Mouse (Mus musculus): ENCODE measurements around the gene Fras1. TPM values are rescaled to one million over a fixed set of nuclear protein-coding genes. Genes with fewer than 3 reads are reported as not detected.
A peak's percentile ranks its signal among the peaks of the same experiment; 100 is the strongest.

Gene Fras1
- polyA plus RNA-seq, 1 experiment from 2014 or later: 17.8 TPM

DNA sequence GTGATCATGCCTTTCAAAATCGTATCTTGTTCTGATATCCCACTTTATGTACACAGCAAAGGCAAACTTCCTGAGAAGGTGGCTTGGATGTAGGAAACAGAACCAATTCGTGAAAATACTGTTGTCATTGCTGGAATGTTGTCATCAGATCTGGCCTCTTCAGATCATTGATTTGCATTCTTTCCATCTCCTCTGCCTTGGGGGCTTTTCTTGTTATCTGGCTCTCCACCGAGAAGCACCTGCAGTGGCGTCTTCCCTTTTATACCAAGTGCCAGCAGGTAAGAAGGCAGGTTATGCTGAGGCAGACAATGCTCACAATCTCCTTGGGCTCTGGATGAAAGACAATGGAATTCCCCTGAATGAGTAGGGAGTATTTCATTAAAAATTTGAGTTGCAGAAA, 108.3 kb downstream of the Fras1 start:
- no peak overlapping the region for H3K4me2 ChIP-seq
- H3K27me3 ChIP-seq (replicated peaks): no peaks in the 10 kb centered on the region
- no peaks in the 10 kb centered on the region for H3K36me3 ChIP-seq
- H3K27ac ChIP-seq (replicated peaks): no peak overlapping the region
- ATAC-seq (ENCODE audit: extremely low read depth, insufficient number of reproducible peaks, low FRiP score, low TSS enrichment): no peak
- WGBS: 64% methylated on average over 4 of the region's 4 CpGs
- H3K9ac ChIP-seq: no peak overlapping the region
- H3K4me1 ChIP-seq: no peaks in the 10 kb centered on the region
- no peak overlapping the region for H3K4me3 ChIP-seq
- no peaks in the 10 kb centered on the region for H3K9me3 ChIP-seq

DNA sequence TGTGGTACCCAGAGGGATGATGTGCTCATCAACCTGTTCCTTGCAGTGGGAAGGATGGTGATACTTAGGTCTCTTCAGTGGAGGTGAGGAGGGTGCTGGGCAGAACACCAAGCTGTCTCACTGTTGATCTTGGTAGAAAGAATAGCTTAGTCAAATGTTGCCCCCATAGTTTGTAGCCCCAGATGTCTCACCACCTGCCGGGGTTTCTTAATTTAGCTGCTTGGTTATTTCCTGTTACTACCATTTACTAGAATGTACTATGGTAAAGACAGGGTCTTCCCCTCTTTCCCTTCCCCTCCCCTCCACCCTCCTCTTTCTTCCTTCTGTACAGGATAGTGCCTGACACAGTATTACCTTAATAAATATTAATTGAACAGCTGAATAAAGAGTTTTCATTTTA, 118.7 kb downstream of the Fras1 start:
- ATAC-seq (ENCODE audit: extremely low read depth, insufficient number of reproducible peaks, low FRiP score, low TSS enrichment): no peak
- Histone ChIP-seq H3K9me3 (no peaks in the 10 kb centered on the region), H3K4me1 (peaks cover 6% of the 10 kb centered on the region; the same call in 1 of the 2 replicates), H3K4me3 (no peak overlapping the region), H3K27me3 (replicated peaks) (no peaks in the 10 kb centered on the region), H3K4me2 (no peak overlapping the region), H3K27ac (replicated peaks) (no peak overlapping the region), H3K9ac (no peak overlapping the region), H3K36me3 (no peaks in the 10 kb centered on the region)
- WGBS: 77% methylated on average over 1 of the region's 1 CpGs

DNA sequence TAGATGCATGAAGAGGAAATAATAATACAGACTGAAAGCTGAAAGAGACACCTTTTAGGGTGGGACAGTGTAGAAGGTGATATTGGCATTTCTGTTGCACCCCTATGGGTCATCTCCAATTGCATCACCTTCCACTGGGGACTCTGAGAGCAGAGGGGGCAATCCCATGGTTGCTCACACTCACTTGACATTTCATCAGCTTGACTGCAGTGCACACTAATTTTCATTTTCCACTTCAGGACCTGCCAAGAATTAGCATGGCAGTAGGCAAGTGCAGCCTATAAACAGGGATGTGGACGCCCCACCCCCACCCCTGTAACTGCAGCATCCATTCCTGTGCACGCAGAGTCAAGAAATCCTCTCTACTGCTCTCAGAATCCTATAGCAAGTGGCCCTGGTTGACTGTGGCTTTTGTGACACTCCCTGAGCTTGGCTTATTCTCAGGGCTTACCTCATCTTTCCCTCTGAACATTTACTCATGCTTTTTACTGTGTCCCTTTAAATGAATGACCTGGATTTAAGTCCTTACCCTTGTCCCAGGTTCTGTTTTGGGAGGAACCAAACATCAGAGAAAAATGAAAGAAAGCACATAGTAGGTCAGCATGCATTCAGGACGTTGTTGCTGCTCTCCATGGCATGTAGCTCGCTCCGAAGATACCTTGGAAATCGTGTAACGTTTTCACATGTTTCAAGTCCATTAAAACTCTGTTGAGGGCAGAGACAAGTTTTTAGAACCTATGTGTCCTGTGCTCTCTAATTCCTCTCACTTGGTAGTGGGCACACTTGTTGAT, 120.9 kb downstream of the Fras1 start:
- Histone ChIP-seq H3K4me2 (no peak overlapping the region), H3K9me3 (no peaks in the 10 kb centered on the region), H3K4me1 (peaks cover 6% of the 10 kb centered on the region; the same call in 1 of the 2 replicates), H3K36me3 (no peaks in the 10 kb centered on the region), H3K27me3 (replicated peaks) (no peaks in the 10 kb centered on the region), H3K9ac (no peak overlapping the region), H3K4me3 (no peak overlapping the region), H3K27ac (replicated peaks) (no peak overlapping the region)
- no peak for ATAC-seq (ENCODE audit: extremely low read depth, insufficient number of reproducible peaks, low FRiP score, low TSS enrichment)
- 80% methylated on average over 7 of the region's 7 CpGs for WGBS

DNA sequence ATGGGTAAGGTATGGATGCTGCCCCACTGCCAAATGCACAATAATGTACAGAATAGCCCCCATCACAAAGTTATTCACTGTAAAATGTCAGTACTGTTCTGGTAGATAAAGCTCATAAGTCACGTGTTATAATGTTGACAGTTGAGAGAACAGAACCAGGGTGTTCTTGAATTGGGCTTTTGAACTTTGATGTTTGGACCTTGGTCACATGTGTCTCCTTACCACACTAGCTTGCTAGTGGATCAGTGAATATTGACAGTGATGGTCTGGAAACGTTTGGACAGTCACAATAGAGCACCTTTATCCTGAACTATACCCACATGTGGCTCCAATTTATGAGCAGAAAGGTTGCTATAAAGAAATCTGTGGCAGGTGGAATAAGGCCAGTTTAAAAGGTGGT, 124.3 kb downstream of the Fras1 start:
- Histone ChIP-seq H3K27ac (replicated peaks) (no peak overlapping the region), H3K4me3 (no peak overlapping the region), H3K27me3 (replicated peaks) (no peaks in the 10 kb centered on the region), H3K36me3 (no peaks in the 10 kb centered on the region), H3K4me1 (peaks cover 24% of the 10 kb centered on the region), H3K4me2 (no peak overlapping the region), H3K9ac (no peak overlapping the region), H3K9me3 (no peaks in the 10 kb centered on the region)
- 52% methylated on average over 2 of the region's 2 CpGs for WGBS
- no peak for ATAC-seq (ENCODE audit: extremely low read depth, insufficient number of reproducible peaks, low FRiP score, low TSS enrichment)

DNA sequence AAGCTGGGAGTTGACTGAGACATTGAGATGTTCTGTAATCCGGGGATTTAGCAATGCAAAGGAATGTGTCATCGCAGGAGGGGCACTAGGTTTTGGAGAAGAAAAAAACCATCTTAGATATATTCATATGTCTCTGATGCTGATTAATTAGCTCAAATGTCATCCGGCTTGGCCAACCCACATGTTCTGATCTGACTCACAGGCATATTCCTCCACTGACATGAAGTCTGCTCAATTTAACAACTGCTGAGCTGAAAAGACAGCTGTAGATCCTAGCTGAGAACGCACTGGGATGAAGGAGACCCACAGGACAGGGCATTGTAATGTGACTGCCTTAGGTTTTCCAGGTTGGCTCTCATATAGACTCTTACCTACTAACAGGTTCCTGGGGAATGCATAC, 128.0 kb downstream of the Fras1 start:
- Histone ChIP-seq H3K4me3 (no peak overlapping the region), H3K4me2 (no peak overlapping the region), H3K27me3 (replicated peaks) (no peaks in the 10 kb centered on the region), H3K9me3 (no peaks in the 10 kb centered on the region), H3K9ac (no peak overlapping the region), H3K4me1 (peaks cover 18% of the 10 kb centered on the region), H3K27ac (replicated peaks) (no peak overlapping the region), H3K36me3 (no peaks in the 10 kb centered on the region)
- 74% methylated on average over 4 of the region's 4 CpGs for WGBS
- no peak for ATAC-seq (ENCODE audit: extremely low read depth, insufficient number of reproducible peaks, low FRiP score, low TSS enrichment)

DNA sequence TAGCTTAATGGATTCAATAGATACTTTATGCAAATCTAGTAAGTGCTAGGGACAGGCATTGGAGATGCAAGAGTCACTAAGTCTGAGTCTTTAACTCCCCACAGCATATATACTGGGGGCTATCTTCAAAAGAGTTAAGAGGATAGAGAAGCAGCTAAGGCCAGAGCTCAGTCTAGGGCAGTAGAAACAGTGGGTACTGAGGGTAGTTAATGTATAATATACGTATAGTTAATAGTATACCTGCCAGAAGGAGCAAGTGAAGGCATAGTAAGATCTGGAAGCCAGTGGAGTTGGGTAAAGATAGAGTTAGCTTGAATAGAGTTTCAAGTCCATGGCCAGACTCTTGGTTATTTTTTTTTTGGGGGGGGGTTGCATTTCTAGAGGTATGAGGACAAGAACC, 128.6 kb downstream of the Fras1 start:
- Histone ChIP-seq H3K36me3 (no peaks in the 10 kb centered on the region), H3K9me3 (no peaks in the 10 kb centered on the region), H3K27ac (replicated peaks) (no peak overlapping the region), H3K4me1 (peaks cover 18% of the 10 kb centered on the region), H3K9ac (no peak overlapping the region), H3K4me2 (no peak overlapping the region), H3K4me3 (no peak overlapping the region), H3K27me3 (replicated peaks) (no peaks in the 10 kb centered on the region)
- whole genome bisulfite sequencing: 79% methylated on average over 1 of the region's 1 CpGs
- no peak for ATAC-seq (ENCODE audit: extremely low read depth, insufficient number of reproducible peaks, low FRiP score, low TSS enrichment)

DNA sequence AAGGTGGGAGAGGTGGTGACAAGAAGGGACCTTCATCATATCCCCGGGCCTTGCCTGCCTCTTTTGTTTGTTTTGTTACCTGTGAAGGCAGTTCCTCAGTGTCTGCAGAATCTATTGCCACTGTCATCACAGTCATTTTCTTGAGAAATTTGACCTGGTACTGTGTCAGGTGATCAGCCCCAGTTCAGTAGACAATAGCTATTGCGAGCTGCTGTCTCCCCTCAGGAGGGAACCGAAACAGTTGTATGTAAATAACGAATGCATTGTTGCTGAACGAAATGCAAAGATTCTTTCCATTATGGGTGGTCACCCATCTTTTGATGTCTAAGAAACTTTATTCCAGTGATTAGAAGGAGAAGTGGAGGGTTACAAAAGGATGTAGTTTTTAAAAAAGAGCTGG, 137.2 kb downstream of the Fras1 start:
- Histone ChIP-seq H3K27ac (replicated peaks) (no peak overlapping the region), H3K4me3 (no peak overlapping the region), H3K4me2 (no peak overlapping the region), H3K9me3 (no peaks in the 10 kb centered on the region), H3K4me1 (peaks cover 16% of the 10 kb centered on the region), H3K27me3 (replicated peaks) (no peaks in the 10 kb centered on the region), H3K9ac (no peak overlapping the region), H3K36me3 (no peaks in the 10 kb centered on the region)
- WGBS: 83% methylated on average over 5 of the region's 5 CpGs
- no peak for ATAC-seq (ENCODE audit: extremely low read depth, insufficient number of reproducible peaks, low FRiP score, low TSS enrichment)

DNA sequence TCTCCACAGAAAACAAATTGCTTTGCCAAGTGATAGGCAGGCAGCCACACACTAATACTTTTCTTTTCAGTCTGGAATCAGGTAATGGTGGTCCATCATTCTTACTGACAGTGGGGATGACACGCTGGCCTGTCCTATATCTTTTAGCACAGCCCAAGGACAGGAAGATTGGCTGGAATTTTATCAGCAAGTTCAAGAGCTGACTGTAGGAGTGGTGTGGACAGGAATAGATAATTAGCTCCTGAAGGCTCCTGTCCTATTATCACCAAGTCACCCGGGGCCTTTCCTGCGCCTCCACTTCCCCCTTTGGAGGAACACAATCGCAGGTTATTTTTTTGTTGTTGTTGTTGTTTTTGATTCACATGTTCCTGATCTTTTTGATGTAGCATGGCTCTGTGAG, 139.6 kb downstream of the Fras1 start:
- Histone ChIP-seq H3K4me1 (peaks cover 16% of the 10 kb centered on the region), H3K9ac (no peak overlapping the region), H3K36me3 (no peaks in the 10 kb centered on the region), H3K9me3 (no peaks in the 10 kb centered on the region), H3K27ac (replicated peaks) (peak overlapping the region; percentile 36), H3K4me2 (0 out of 2 replicates have a peak overlapping the region, but pooled peaks have one; percentile 9), H3K27me3 (replicated peaks) (no peaks in the 10 kb centered on the region), H3K4me3 (no peak overlapping the region)
- WGBS: 11% methylated on average over 4 of the region's 4 CpGs
- no peak for ATAC-seq (ENCODE audit: extremely low read depth, insufficient number of reproducible peaks, low FRiP score, low TSS enrichment)

DNA sequence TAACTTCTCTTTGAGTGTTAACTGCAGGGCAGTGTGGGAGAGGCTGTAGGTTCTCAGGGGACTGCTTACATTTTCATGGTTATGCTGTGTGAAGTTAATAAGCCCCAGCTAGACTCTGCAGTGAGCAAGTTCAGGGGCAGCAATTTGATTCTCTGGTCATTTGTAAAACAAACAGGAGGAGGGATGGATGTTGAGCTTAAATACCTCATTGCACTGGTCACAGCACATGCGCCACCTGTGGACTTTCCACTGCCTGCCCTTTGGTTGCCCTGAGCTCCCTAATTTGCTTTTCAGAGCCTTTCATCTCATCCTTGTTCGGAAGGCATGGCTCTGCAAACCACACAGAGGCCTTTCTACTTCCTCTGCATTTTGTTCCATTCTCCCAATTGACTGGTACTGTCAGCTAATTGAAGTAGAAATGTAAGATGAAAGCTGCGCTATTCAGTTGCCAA, 142.1 kb downstream of the Fras1 start:
- Histone ChIP-seq H3K4me2 (no peak overlapping the region), H3K4me1 (peaks cover 16% of the 10 kb centered on the region), H3K27ac (replicated peaks) (no peak overlapping the region), H3K27me3 (replicated peaks) (no peaks in the 10 kb centered on the region), H3K4me3 (no peak overlapping the region), H3K9ac (no peak overlapping the region), H3K9me3 (no peaks in the 10 kb centered on the region), H3K36me3 (no peaks in the 10 kb centered on the region)
- WGBS: 83% methylated on average over 3 of the region's 3 CpGs
- no peak for ATAC-seq (ENCODE audit: extremely low read depth, insufficient number of reproducible peaks, low FRiP score, low TSS enrichment)

DNA sequence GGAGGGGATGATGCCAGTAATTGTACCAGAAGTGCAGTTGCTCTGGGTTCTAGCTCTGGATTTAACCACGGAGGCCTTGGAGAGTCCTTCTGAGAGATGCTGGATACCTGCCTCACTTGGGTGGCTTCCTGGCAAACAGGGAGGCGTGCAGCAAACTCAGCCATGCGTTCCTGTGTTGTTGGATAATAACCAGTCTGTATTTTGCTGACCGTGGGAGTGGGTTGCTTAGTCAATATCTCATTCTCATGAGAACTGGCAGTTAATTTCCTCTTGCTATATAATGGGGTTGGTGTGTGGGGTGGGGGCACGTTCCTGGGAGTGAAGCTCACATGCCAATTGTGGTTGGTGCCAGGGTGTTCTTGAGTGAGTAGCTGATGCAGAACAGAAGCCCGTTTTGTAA, 142.6 kb downstream of the Fras1 start:
- no peak overlapping the region for H3K4me2 ChIP-seq
- H3K9ac ChIP-seq: no peak overlapping the region
- H3K9me3 ChIP-seq: no peaks in the 10 kb centered on the region
- no peak for ATAC-seq (ENCODE audit: extremely low read depth, insufficient number of reproducible peaks, low FRiP score, low TSS enrichment)
- H3K36me3 ChIP-seq: no peaks in the 10 kb centered on the region
- no peak overlapping the region for H3K27ac ChIP-seq (replicated peaks)
- no peak overlapping the region for H3K4me3 ChIP-seq
- no peaks in the 10 kb centered on the region for H3K27me3 ChIP-seq (replicated peaks)
- 77% methylated on average over 6 of the region's 6 CpGs for WGBS
- peaks cover 16% of the 10 kb centered on the region for H3K4me1 ChIP-seq

DNA sequence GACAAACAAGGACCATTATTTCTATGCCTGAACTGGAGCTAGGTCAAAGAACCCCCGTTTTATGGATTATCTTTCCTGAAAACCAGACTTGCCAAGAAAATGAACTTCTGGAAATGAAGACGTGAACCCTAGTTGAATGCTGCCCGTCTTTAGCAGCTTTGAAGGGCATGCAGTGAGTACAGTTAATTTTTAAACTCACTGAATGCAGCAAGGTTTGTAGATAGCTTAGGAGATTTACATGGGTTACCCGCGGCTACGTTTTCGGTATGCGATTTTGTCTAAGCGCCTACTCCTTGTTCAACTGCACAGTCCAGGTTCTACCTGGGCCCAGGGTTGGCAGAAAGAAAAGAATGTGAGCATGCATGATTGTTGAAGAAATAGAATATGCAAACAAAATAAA, 147.8 kb downstream of the Fras1 start:
- H3K9ac ChIP-seq: no peak overlapping the region
- no peak overlapping the region for H3K4me3 ChIP-seq
- H3K27me3 ChIP-seq (replicated peaks): no peaks in the 10 kb centered on the region
- no peak overlapping the region for H3K27ac ChIP-seq (replicated peaks)
- H3K36me3 ChIP-seq: no peaks in the 10 kb centered on the region
- no peaks in the 10 kb centered on the region for H3K9me3 ChIP-seq
- no peak overlapping the region for H3K4me2 ChIP-seq
- no peak for ATAC-seq (ENCODE audit: extremely low read depth, insufficient number of reproducible peaks, low FRiP score, low TSS enrichment)
- 88% methylated on average over 9 of the region's 9 CpGs for WGBS
- peaks cover 5% of the 10 kb centered on the region; the same call in 1 of the 2 replicates for H3K4me1 ChIP-seq

DNA sequence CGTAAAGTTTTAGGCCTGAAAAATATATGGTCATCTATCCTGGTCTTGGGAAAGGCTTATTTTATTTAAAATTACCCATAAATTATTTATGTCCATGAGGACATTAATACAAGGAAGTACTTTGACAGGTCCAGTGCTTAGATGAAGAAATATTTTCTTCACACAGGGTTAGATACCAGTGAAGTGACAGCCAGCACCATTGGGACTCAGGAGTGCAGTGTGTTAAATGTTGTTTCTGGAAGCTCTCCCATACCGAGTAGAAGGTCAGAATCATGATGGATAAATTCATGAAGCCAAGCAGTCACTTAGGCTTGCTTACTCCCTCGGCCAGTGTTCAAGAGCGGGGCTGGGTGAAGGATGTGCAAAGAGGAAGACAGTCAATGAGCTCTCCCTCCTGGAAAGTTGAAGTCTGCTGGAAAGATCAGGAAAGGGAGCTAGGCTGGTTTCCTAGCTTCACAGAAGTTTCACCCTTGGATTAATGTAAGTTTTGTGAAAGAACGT, 149.2 kb downstream of the Fras1 start:
- Histone ChIP-seq H3K36me3 (no peaks in the 10 kb centered on the region), H3K9me3 (no peaks in the 10 kb centered on the region), H3K4me1 (peaks cover 5% of the 10 kb centered on the region; the same call in 1 of the 2 replicates), H3K4me3 (no peak overlapping the region), H3K27me3 (replicated peaks) (no peaks in the 10 kb centered on the region), H3K4me2 (no peak overlapping the region), H3K9ac (no peak overlapping the region), H3K27ac (replicated peaks) (no peak overlapping the region)
- WGBS: 75% methylated on average over 5 of the region's 5 CpGs
- no peak for ATAC-seq (ENCODE audit: extremely low read depth, insufficient number of reproducible peaks, low FRiP score, low TSS enrichment)
